Mouse (Mus musculus) v-Abl transformed pro-B cells (cell line): ENCODE results near the gene Pde10a.

Experiments
- in situ Hi-C, 2 experiments: fragments of 400-800 bp; cut with MboI; formaldehyde crosslinking; loops; one replicate each; pipeline ENCODE4 v1.15.1; 2025; ENCODE audit not compliant: unreplicated experiment in 2 of 2

The Pde10a gene

GRCm38 (mm10) chr17:8912933-8913332 is 387.8 kb downstream of the Pde10a start:
- in situ Hi-C loops: no loop called here

GRCm38 (mm10) chr17:8915693-8916092 is 390.5 kb downstream of the Pde10a start:
- in situ Hi-C loops: no loop called here

GRCm38 (mm10) chr17:8923074-8923473 is 397.9 kb downstream of the Pde10a start:
- in situ Hi-C loops: loop anchor here in 1 of 2 experiments (5.0 kb wide), 1 partner anchor 111 kb away; no protein-coding TSS in a partner anchor

GRCm38 (mm10) chr17:8923727-8924126 is 398.6 kb downstream of the Pde10a start:
- in situ Hi-C loops: loop anchor here in 1 of 2 experiments (5.0 kb wide), 1 partner anchor 111 kb away; no protein-coding TSS in a partner anchor

GRCm38 (mm10) chr17:8925819-8926383 is 400.7 kb downstream of the Pde10a start:
- in situ Hi-C loops: no loop called here

- in situ Hi-C loops: no loop called here
These were observed 403.4 kb downstream of the Pde10a start for GRCm38 (mm10) chr17:8928560-8928959.

GRCm38 (mm10) chr17:8929636-8930035 is 404.5 kb downstream of the Pde10a start:
- in situ Hi-C loops: loop anchor here (5.0 to 10.0 kb wide), 4 partner anchors 122 to 465 kb away; no protein-coding TSS in a partner anchor

- in situ Hi-C loops: loop anchor here in 1 of 2 experiments (10.0 kb wide), 1 partner anchor 471 kb away; no protein-coding TSS in a partner anchor
These were observed 410.4 kb downstream of the Pde10a start for GRCm38 (mm10) chr17:8935604-8936003.

- in situ Hi-C loops: loop anchor here in 1 of 2 experiments (10.0 kb wide), 1 partner anchor 472 kb away; no protein-coding TSS in a partner anchor
These were observed 411.4 kb downstream of the Pde10a start for GRCm38 (mm10) chr17:8936603-8937002.

- in situ Hi-C loops: no loop called here
These were observed 426.4 kb downstream of the Pde10a start for GRCm38 (mm10) chr17:8951588-8951987.

GRCm38 (mm10) chr17:8952951-8953350 is 427.8 kb downstream of the Pde10a start:
- in situ Hi-C loops: no loop called here

GRCm38 (mm10) chr17:8958125-8958524 is 433.0 kb downstream of the Pde10a start:
- in situ Hi-C loops: no loop called here

- in situ Hi-C loops: no loop called here
These were observed 435.2 kb downstream of the Pde10a start for GRCm38 (mm10) chr17:8960386-8960785.

GRCm38 (mm10) chr17:8961097-8961496 is 435.9 kb downstream of the Pde10a start:
- in situ Hi-C loops: no loop called here

GRCm38 (mm10) chr17:8961644-8962043 is 436.5 kb downstream of the Pde10a start:
- in situ Hi-C loops: no loop called here

GRCm38 (mm10) chr17:8965177-8965576 is 440.0 kb downstream of the Pde10a start:
- in situ Hi-C loops: no loop called here

GRCm38 (mm10) chr17:8972152-8972854 is 447.1 kb downstream of the Pde10a start:
- in situ Hi-C loops: no loop called here

GRCm38 (mm10) chr17:8973331-8973730 is 448.2 kb downstream of the Pde10a start:
- in situ Hi-C loops: no loop called here

GRCm38 (mm10) chr17:8974423-8974822 is 449.3 kb downstream of the Pde10a start:
- in situ Hi-C loops: no loop called here

GRCm38 (mm10) chr17:8974823-8975397 is 449.7 kb downstream of the Pde10a start:
- in situ Hi-C loops: no loop called here

- in situ Hi-C loops: no loop called here
These were observed 451.6 kb downstream of the Pde10a start for GRCm38 (mm10) chr17:8976745-8977144.

GRCm38 (mm10) chr17:8977271-8977670 is 452.1 kb downstream of the Pde10a start:
- in situ Hi-C loops: no loop called here
